Mouse (Mus musculus): ENCODE results near the gene H2al1o. TPM values are rescaled to one million over a fixed set of nuclear protein-coding genes. Genes with fewer than 3 reads are reported as not detected.
"Not testable (repeated sequence)": the region's sequence is repeated elsewhere in the genome, so short reads cannot be mapped to it uniquely, and the experiment has no call there.

H2al1o gene
- not detected in 2 replicates for polyA plus RNA-seq (2014; fragmentation: Nextera tagmentation; extraction: Ambion mirVana)

GRCm38 (mm10) chrX:9572309-9572708 lies at the start of gene H2al1o:
Gene H2al1o, minus strand, starts transcription at chrX:9572409.
- H3K4me3 ChIP-seq (ENCODE audit: low read depth, low read length); H3K9me3 ChIP-seq (ENCODE audit: control insufficient read depth, low read length); H3K4me2 ChIP-seq (replicated peaks; ENCODE audit: low read depth, low read length); ATAC-seq (ENCODE audit: low FRiP score); H3K36me3 ChIP-seq (ENCODE audit: control insufficient read depth, insufficient read depth, low read length); H3K27ac ChIP-seq (ENCODE audit: low read depth, low read length); H3K4me1 ChIP-seq (replicated peaks; ENCODE audit: control insufficient read depth, insufficient read depth, low read length); H3K27me3 ChIP-seq (ENCODE audit: control insufficient read depth, insufficient read depth, low read length); DNase-seq (ENCODE audit: low spot score); H3K9ac ChIP-seq (ENCODE audit: low read depth, low read length): not testable (repeated sequence)
- 89% methylated on average over 3 of the region's 3 CpGs for WGBS

- H3K9me3 ChIP-seq (ENCODE audit: control insufficient read depth, low read length); H3K9ac ChIP-seq (ENCODE audit: low read depth, low read length); DNase-seq (ENCODE audit: low spot score); H3K27ac ChIP-seq (ENCODE audit: low read depth, low read length); H3K36me3 ChIP-seq (ENCODE audit: control insufficient read depth, insufficient read depth, low read length); H3K4me1 ChIP-seq (replicated peaks; ENCODE audit: control insufficient read depth, insufficient read depth, low read length); ATAC-seq (ENCODE audit: low FRiP score); H3K4me3 ChIP-seq (ENCODE audit: low read depth, low read length); H3K4me2 ChIP-seq (replicated peaks; ENCODE audit: low read depth, low read length); H3K27me3 ChIP-seq (ENCODE audit: control insufficient read depth, insufficient read depth, low read length): not testable (repeated sequence)
- WGBS: 93% methylated on average over 7 of the region's 7 CpGs
Observed at GRCm38 (mm10) chrX:9598036-9598435, 25.8 kb upstream of the H2al1o start.

GRCm38 (mm10) chrX:9536881-9537280 lies 35.3 kb downstream of the H2al1o start:
- Histone ChIP-seq H3K27ac (ENCODE audit: low read depth, low read length) (no peak overlapping the region), H3K4me2 (replicated peaks; ENCODE audit: low read depth, low read length) (no peak overlapping the region), H3K36me3 (ENCODE audit: control insufficient read depth, insufficient read depth, low read length) (no peaks in the 10 kb centered on the region), H3K9ac (ENCODE audit: low read depth, low read length) (no peak overlapping the region), H3K4me1 (replicated peaks; ENCODE audit: control insufficient read depth, insufficient read depth, low read length) (no peaks in the 10 kb centered on the region), H3K4me3 (ENCODE audit: low read depth, low read length) (no peak overlapping the region), H3K27me3 (ENCODE audit: control insufficient read depth, insufficient read depth, low read length) (no peaks in the 10 kb centered on the region), H3K9me3 (ENCODE audit: control insufficient read depth, low read length) (no peaks in the 10 kb centered on the region)
- WGBS: 90% methylated on average over 3 of the region's 3 CpGs
- DNase-seq (ENCODE audit: low spot score) (no peak), ATAC-seq (ENCODE audit: low FRiP score) (no peak)

Other genes starting within 250 kb of the H2al1o start
- gene H2al1k, start 221.8 kb downstream of the H2al1o start, polyA plus RNA-seq (2014; fragmentation: Nextera tagmentation; extraction: Ambion mirVana): not detected in 2 replicates
- gene Cybb, start 84.6 kb downstream of the H2al1o start, polyA plus RNA-seq (2014; fragmentation: Nextera tagmentation; extraction: Ambion mirVana): 0.90 and 1.3 TPM in 2 replicates
- gene Dynlt3, start 90.6 kb upstream of the H2al1o start, polyA plus RNA-seq (2014; fragmentation: Nextera tagmentation; extraction: Ambion mirVana): 23.7 and 27.4 TPM in 2 replicates

Measured in hindbrain, embryonic 11.5 days (tissue).